Mouse (Mus musculus) cortical plate, adult 2 months (tissue): ENCODE results near the gene Trim8. TPM values are rescaled to one million over a fixed set of nuclear protein-coding genes. Genes with fewer than 3 reads are reported as not detected.
A peak's percentile ranks its signal among the peaks of the same experiment; 100 is the strongest.

Experiments
- H3K27ac ChIP-seq: fragments of 200-500 bp; 2 replicates; pipeline ENCODE4 v1.5.1; 2012; ENCODE audit warnings: low read length, control low read depth, inconsistent platforms; ENCODE audit not compliant: insufficient read depth
- H3K4me1 ChIP-seq: fragments of 200-500 bp; 2 replicates; pipeline ENCODE4 v1.6.1; 2011; ENCODE audit warnings: low read length; ENCODE audit not compliant: control insufficient read depth, insufficient read depth
- H3K4me3 ChIP-seq: fragments of 200-500 bp; 2 replicates; pipeline ENCODE4 v1.5.1; 2011; ENCODE audit warnings: mild to moderate bottlenecking, low read length, control low read depth; ENCODE audit not compliant: insufficient read depth
- CTCF ChIP-seq: fragments of 200-500 bp; IDR thresholded peaks from 2 replicates; pipeline ENCODE4 v1.5.1; 2011; ENCODE audit warnings: mild to moderate bottlenecking, control low read depth, low read length; ENCODE audit not compliant: insufficient read depth; ENCODE audit errors: extremely low read depth
- POLR2A ChIP-seq: fragments of 200-500 bp; IDR thresholded peaks from 2 replicates; pipeline ENCODE4 v1.6.1; 2011; ENCODE audit warnings: mild to moderate bottlenecking, low read length, control low read depth; ENCODE audit not compliant: insufficient read depth; ENCODE audit errors: extremely low read depth
- polyA plus RNA-seq: library from polyadenylated mRNA; depleted of rRNA; stranded (reverse); fragments of >200 nt; gene quantifications from 2 replicates; pipeline ENCODE4 v1.2.3, GENCODE M21; 2012

The Trim8 gene
- polyA plus RNA-seq, 1 experiment: 47.1 TPM

GRCm38 (mm10) chr19:46521698-46522097, 20.2 kb downstream of the Trim8 start:
- Histone ChIP-seq H3K27ac (no peak overlapping the region), H3K4me3 (no peak overlapping the region), H3K4me1 (peaks cover 6% of the 10 kb centered on the region)
- no peak for TF ChIP-seq POLR2A
- no peak for TF ChIP-seq CTCF

- no peak for TF ChIP-seq POLR2A
- TF ChIP-seq CTCF: no peak
- no peak overlapping the region for H3K27ac ChIP-seq
- H3K4me1 ChIP-seq: peaks cover 6% of the 10 kb centered on the region
- H3K4me3 ChIP-seq: no peak overlapping the region
Measured at GRCm38 (mm10) chr19:46522433-46523044, 21.0 kb downstream of the Trim8 start.

- Histone ChIP-seq H3K27ac (no peak overlapping the region), H3K4me3 (no peak overlapping the region), H3K4me1 (peaks cover 6% of the 10 kb centered on the region)
- TF ChIP-seq CTCF (no peak), POLR2A (no peak)
Measured at GRCm38 (mm10) chr19:46523131-46523479, 21.6 kb downstream of the Trim8 start.

- H3K27ac ChIP-seq: no peak overlapping the region
- peaks cover 6% of the 10 kb centered on the region for H3K4me1 ChIP-seq
- no peak overlapping the region for H3K4me3 ChIP-seq
- TF ChIP-seq CTCF: no peak
- 0 out of 2 replicates have a peak, but pooled peaks have one; percentile 25 for TF ChIP-seq POLR2A
Measured at GRCm38 (mm10) chr19:46523480-46524151, 22.1 kb downstream of the Trim8 start.

- H3K4me1 ChIP-seq: peaks cover 6% of the 10 kb centered on the region
- no peak for TF ChIP-seq CTCF
- TF ChIP-seq POLR2A: no peak
- H3K4me3 ChIP-seq: no peak overlapping the region
- no peak overlapping the region for H3K27ac ChIP-seq
Measured at GRCm38 (mm10) chr19:46524152-46524544, 22.6 kb downstream of the Trim8 start.

DNA sequence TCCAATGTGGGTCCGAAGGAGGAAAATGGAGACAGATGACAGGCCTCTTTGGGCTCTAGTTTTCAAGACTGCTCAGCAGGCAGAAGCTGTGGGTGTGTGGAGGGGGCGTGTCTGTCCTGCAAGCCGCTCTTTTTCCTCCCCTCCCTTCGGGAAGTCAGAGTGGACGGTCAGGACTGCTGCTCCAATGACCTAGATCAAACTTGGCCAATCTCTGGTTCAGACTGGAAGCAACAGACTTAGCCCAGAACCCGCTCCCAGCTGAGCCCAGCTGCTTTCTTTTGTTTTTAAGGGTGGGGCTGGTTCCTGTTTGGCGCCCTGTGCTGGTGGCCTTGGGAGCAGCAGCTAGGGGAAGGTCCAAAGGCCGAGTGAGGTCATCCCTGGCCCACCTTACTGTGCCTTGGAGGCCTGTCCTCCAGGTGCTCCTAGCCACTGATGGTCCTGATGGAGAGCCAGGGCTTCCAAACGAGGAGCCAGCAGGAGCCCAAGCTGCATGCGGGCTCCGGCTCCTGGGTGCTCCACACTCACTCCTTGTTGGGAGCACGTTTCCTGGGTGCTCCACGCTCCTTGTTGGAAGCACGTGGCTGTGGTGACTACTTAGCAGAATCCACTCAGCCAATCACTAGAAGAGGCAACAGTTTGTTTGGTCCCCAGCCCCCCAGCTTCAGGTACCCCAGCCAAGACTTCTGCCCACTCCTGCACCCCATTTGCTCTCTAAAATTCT, 23.3 kb downstream of the Trim8 start:
- Histone ChIP-seq H3K4me3 (no peak overlapping the region), H3K27ac (no peak overlapping the region), H3K4me1 (peaks cover 7% of the 10 kb centered on the region)
- TF ChIP-seq CTCF (no peak), POLR2A (no peak)

DNA sequence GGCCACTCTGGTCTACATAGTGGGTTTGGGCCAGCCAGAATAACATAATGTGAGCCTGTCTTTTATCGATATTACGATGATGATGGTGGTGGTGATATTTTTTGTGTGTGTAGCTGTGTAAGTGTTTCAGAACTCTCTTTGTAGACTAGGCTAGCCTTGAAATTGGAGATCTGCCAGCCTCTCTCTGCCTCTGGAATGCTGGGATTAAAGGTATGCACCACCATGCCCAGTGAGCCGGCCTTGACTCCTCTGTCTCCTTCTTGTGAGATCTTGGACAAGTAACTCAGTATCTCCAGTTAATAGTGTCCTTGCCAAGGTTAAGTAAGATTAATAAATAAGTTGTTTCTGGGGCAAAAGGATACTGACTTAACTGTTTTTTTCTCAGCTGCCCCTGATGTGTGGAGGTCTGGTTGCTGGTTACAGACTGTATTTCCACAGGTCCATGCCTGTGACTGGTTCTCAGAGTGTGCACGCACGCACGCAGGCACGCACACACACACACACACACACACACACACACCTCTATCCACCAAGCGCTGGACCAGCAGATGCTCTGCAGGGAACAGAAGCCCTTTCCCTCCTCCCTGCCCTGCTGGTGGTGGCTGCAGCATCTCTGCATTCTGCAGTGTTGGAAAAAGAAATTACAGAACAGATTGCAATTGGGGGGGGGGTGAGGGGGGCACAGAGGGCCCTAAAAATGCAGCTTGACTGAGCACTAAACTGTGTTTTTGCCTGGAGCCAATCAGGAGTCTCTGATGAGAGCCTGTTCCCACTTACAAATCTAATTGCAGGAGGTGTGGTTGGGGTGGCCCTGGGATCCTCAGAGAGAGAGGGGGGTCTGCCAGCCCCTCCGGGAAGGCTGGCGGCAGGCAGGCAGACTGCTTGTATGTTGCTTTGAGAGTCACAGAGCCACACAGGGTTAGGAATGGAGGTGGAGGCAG, 24.5 kb downstream of the Trim8 start:
- Histone ChIP-seq H3K27ac (no peak overlapping the region), H3K4me1 (peaks cover 9% of the 10 kb centered on the region), H3K4me3 (no peak overlapping the region)
- TF ChIP-seq POLR2A: no peak
- no peak for TF ChIP-seq CTCF

GRCm38 (mm10) chr19:46527632-46528528, 26.4 kb downstream of the Trim8 start:
- peak overlapping the region; percentile 8; the same call in 1 of the 2 replicates for H3K4me3 ChIP-seq
- TF ChIP-seq POLR2A (no peak), CTCF (no peak)
- H3K4me1 ChIP-seq: peaks cover 11% of the 10 kb centered on the region
- peak overlapping the region; percentile 24; the same call in 1 of the 2 replicates for H3K27ac ChIP-seq
